Mouse (Mus musculus): ENCODE data around the gene Catsperd. TPM values are rescaled to one million over a fixed set of nuclear protein-coding genes. Genes with fewer than 3 reads are reported as not detected.

The Catsperd gene
- total and polyA plus RNA-seq, 2 experiments from 2014 or later = 0.99 to 1.5 TPM

- Histone ChIP-seq H3K27me3 (ENCODE audit: insufficient read depth, low read length) (no peaks in the 10 kb centered on the region), H3K4me2 (ENCODE audit: low read depth, low read length, poor library complexity, severe bottlenecking) (no peak overlapping the region), H3K4me1 (ENCODE audit: insufficient read depth, low read length) (no peaks in the 10 kb centered on the region), H3K9me3 (ENCODE audit: low read length) (no peaks in the 10 kb centered on the region), H3K36me3 (ENCODE audit: insufficient read depth, low read length) (peaks cover 91% of the 10 kb centered on the region), H3K9ac (replicated peaks; ENCODE audit: low read length, poor library complexity, severe bottlenecking) (no peak overlapping the region), H3K27ac (ENCODE audit: low read depth, low read length) (no peak overlapping the region), H3K4me3 (ENCODE audit: low read depth, low read length) (no peak overlapping the region)
- TF ChIP-seq CTCF (IDR thresholded peaks at IDR 0.05) = no peak
- ATAC-seq (ENCODE audit: low FRiP score) (no peak), DNase-seq (ENCODE audit: low spot score) (no peak)
- WGBS = 100% methylated on average over 1 of the region's 1 CpGs
Observed at GRCm38 (mm10) chr17:56706515-56706914, 78.6 kb downstream of the Catsperd start.

- Histone ChIP-seq H3K4me1 (ENCODE audit: insufficient read depth, low read length) (no peaks in the 10 kb centered on the region), H3K9ac (replicated peaks; ENCODE audit: low read length, poor library complexity, severe bottlenecking) (no peak overlapping the region), H3K4me3 (ENCODE audit: low read depth, low read length) (no peak overlapping the region), H3K9me3 (ENCODE audit: low read length) (no peaks in the 10 kb centered on the region), H3K4me2 (ENCODE audit: low read depth, low read length, poor library complexity, severe bottlenecking) (no peak overlapping the region), H3K36me3 (ENCODE audit: insufficient read depth, low read length) (peaks cover 83% of the 10 kb centered on the region), H3K27me3 (ENCODE audit: insufficient read depth, low read length) (no peaks in the 10 kb centered on the region), H3K27ac (ENCODE audit: low read depth, low read length) (no peak overlapping the region)
- WGBS = 76% methylated on average over 4 of the region's 4 CpGs
- DNase-seq (ENCODE audit: low spot score) (peak; percentile 42), ATAC-seq (ENCODE audit: low FRiP score) (no peak)
- no peak for TF ChIP-seq CTCF (IDR thresholded peaks at IDR 0.05)
Observed at GRCm38 (mm10) chr17:56708692-56709091, 80.7 kb downstream of the Catsperd start.

- TF ChIP-seq CTCF (IDR thresholded peaks at IDR 0.05) = no peak
- H3K27ac ChIP-seq (ENCODE audit: low read depth, low read length) = no peak overlapping the region
- H3K9me3 ChIP-seq (ENCODE audit: low read length) = no peaks in the 10 kb centered on the region
- WGBS = 88% methylated on average over 3 of the region's 3 CpGs
- H3K4me1 ChIP-seq (ENCODE audit: insufficient read depth, low read length) = no peaks in the 10 kb centered on the region
- DNase-seq (ENCODE audit: low spot score) = no peak
- H3K27me3 ChIP-seq (ENCODE audit: insufficient read depth, low read length) = no peaks in the 10 kb centered on the region
- no peak overlapping the region for H3K4me2 ChIP-seq (ENCODE audit: low read depth, low read length, poor library complexity, severe bottlenecking)
- no peak overlapping the region for H3K9ac ChIP-seq (replicated peaks; ENCODE audit: low read length, poor library complexity, severe bottlenecking)
- peaks cover 75% of the 10 kb centered on the region for H3K36me3 ChIP-seq (ENCODE audit: insufficient read depth, low read length)
- ATAC-seq (ENCODE audit: low FRiP score) = no peak
- H3K4me3 ChIP-seq (ENCODE audit: low read depth, low read length) = no peak overlapping the region
Observed at GRCm38 (mm10) chr17:56709708-56710107, 81.8 kb downstream of the Catsperd start.

Other genes starting within 250 kb of the Catsperd start
- gene Ptprs, start 151.7 kb upstream of the Catsperd start, total RNA-seq (2014; rRNA removed) = 716 and 795 TPM in 2 replicates
- 208 and 225 TPM in 2 replicates for gene Ptprs, start 151.7 kb upstream of the Catsperd start, polyA plus RNA-seq (2015; fragmentation: Nextera tagmentation; extraction: Ambion mirVana)
- gene Znrf4, start 115.7 kb upstream of the Catsperd start, total RNA-seq (2014; rRNA removed) = not detected in 2 replicates
- not detected in 2 replicates for gene Znrf4, start 115.7 kb upstream of the Catsperd start, polyA plus RNA-seq (2015; fragmentation: Nextera tagmentation; extraction: Ambion mirVana)
- gene Gm20219, start 73.8 kb upstream of the Catsperd start, total RNA-seq (2014; rRNA removed) = 0.22 TPM in 1 of 2 replicates, not detected in the other
- 0.26 and 0.56 TPM in 2 replicates for gene Gm20219, start 73.8 kb upstream of the Catsperd start, polyA plus RNA-seq (2015; fragmentation: Nextera tagmentation; extraction: Ambion mirVana)
- gene Safb2, start 43.6 kb upstream of the Catsperd start, total RNA-seq (2014; rRNA removed) = 30.7 and 45.2 TPM in 2 replicates
- 42.1 and 48.9 TPM in 2 replicates for gene Safb2, start 43.6 kb upstream of the Catsperd start, polyA plus RNA-seq (2015; fragmentation: Nextera tagmentation; extraction: Ambion mirVana)
- 56.1 and 56.4 TPM in 2 replicates for gene Safb, start 43.3 kb upstream of the Catsperd start, total RNA-seq (2014; rRNA removed)
- 79.1 and 95.9 TPM in 2 replicates for gene Safb, start 43.3 kb upstream of the Catsperd start, polyA plus RNA-seq (2015; fragmentation: Nextera tagmentation; extraction: Ambion mirVana)
- 58.2 and 72.8 TPM in 2 replicates for gene 2410015M20Rik, start 18.4 kb upstream of the Catsperd start, total RNA-seq (2014; rRNA removed)
- gene 2410015M20Rik, start 18.4 kb upstream of the Catsperd start, polyA plus RNA-seq (2015; fragmentation: Nextera tagmentation; extraction: Ambion mirVana) = 196 and 197 TPM in 2 replicates
- 606 and 1,008 TPM in 2 replicates for gene Rpl36, start 14.7 kb upstream of the Catsperd start, total RNA-seq (2014; rRNA removed)
- gene Rpl36, start 14.7 kb upstream of the Catsperd start, polyA plus RNA-seq (2015; fragmentation: Nextera tagmentation; extraction: Ambion mirVana) = 1,065 and 1,089 TPM in 2 replicates
- gene Lonp1, start 1.3 kb upstream of the Catsperd start, total RNA-seq (2014; rRNA removed) = 68.1 and 69.5 TPM in 2 replicates
- gene Lonp1, start 1.3 kb upstream of the Catsperd start, polyA plus RNA-seq (2015; fragmentation: Nextera tagmentation; extraction: Ambion mirVana) = 40.1 and 40.2 TPM in 2 replicates
- 114 and 136 TPM in 2 replicates for gene Ranbp3, start 45.2 kb downstream of the Catsperd start, total RNA-seq (2014; rRNA removed)
- 96.0 and 98.9 TPM in 2 replicates for gene Ranbp3, start 45.2 kb downstream of the Catsperd start, polyA plus RNA-seq (2015; fragmentation: Nextera tagmentation; extraction: Ambion mirVana)
- 335 and 480 TPM in 2 replicates for gene Ndufa11, start 89.6 kb downstream of the Catsperd start, total RNA-seq (2014; rRNA removed)
- gene Ndufa11, start 89.6 kb downstream of the Catsperd start, polyA plus RNA-seq (2015; fragmentation: Nextera tagmentation; extraction: Ambion mirVana) = 630 and 676 TPM in 2 replicates
- gene Vmac, start 89.9 kb downstream of the Catsperd start, total RNA-seq (2014; rRNA removed) = 32.3 and 36.9 TPM in 2 replicates
- 19.2 and 19.8 TPM in 2 replicates for gene Vmac, start 89.9 kb downstream of the Catsperd start, polyA plus RNA-seq (2015; fragmentation: Nextera tagmentation; extraction: Ambion mirVana)
- 12.5 and 13.4 TPM in 2 replicates for gene Nrtn, start 129.4 kb downstream of the Catsperd start, total RNA-seq (2014; rRNA removed)
- gene Nrtn, start 129.4 kb downstream of the Catsperd start, polyA plus RNA-seq (2015; fragmentation: Nextera tagmentation; extraction: Ambion mirVana) = 7.4 and 8.0 TPM in 2 replicates
- gene Dus3l, start 136.6 kb downstream of the Catsperd start, total RNA-seq (2014; rRNA removed) = 91.0 and 93.8 TPM in 2 replicates
- 103 and 114 TPM in 2 replicates for gene Dus3l, start 136.6 kb downstream of the Catsperd start, polyA plus RNA-seq (2015; fragmentation: Nextera tagmentation; extraction: Ambion mirVana)
- gene Prr22, start 142.1 kb downstream of the Catsperd start, total RNA-seq (2014; rRNA removed) = 0.44 and 1.3 TPM in 2 replicates
- 0.61 and 1.1 TPM in 2 replicates for gene Prr22, start 142.1 kb downstream of the Catsperd start, polyA plus RNA-seq (2015; fragmentation: Nextera tagmentation; extraction: Ambion mirVana)
- gene Rfx2, start 202.9 kb downstream of the Catsperd start, total RNA-seq (2014; rRNA removed) = 5.1 and 5.7 TPM in 2 replicates
- gene Rfx2, start 202.9 kb downstream of the Catsperd start, polyA plus RNA-seq (2015; fragmentation: Nextera tagmentation; extraction: Ambion mirVana) = 2.3 and 3.0 TPM in 2 replicates
- gene Acsbg2, start 246.3 kb downstream of the Catsperd start, total RNA-seq (2014; rRNA removed) = 0.11 TPM in 1 of 2 replicates, not detected in the other
- not detected in 2 replicates for gene Acsbg2, start 246.3 kb downstream of the Catsperd start, polyA plus RNA-seq (2015; fragmentation: Nextera tagmentation; extraction: Ambion mirVana)
- gene 1700061G19Rik, start 247.3 kb downstream of the Catsperd start, total RNA-seq (2014; rRNA removed) = not detected in 2 replicates
- 0.45 and 0.72 TPM in 2 replicates for gene 1700061G19Rik, start 247.3 kb downstream of the Catsperd start, polyA plus RNA-seq (2015; fragmentation: Nextera tagmentation; extraction: Ambion mirVana)